Mouse (Mus musculus) testis, postnatal 10 days (tissue): ENCODE data around the gene Zcchc3.
A peak's percentile ranks its signal among the peaks of the same experiment; 100 is the strongest.

ENCODE experiments used
- DNase-seq: peaks from one replicate; pipeline ENCODE4 v3.0.0; 2021; ENCODE audit warnings: low spot score

Zcchc3 gene

DNA sequence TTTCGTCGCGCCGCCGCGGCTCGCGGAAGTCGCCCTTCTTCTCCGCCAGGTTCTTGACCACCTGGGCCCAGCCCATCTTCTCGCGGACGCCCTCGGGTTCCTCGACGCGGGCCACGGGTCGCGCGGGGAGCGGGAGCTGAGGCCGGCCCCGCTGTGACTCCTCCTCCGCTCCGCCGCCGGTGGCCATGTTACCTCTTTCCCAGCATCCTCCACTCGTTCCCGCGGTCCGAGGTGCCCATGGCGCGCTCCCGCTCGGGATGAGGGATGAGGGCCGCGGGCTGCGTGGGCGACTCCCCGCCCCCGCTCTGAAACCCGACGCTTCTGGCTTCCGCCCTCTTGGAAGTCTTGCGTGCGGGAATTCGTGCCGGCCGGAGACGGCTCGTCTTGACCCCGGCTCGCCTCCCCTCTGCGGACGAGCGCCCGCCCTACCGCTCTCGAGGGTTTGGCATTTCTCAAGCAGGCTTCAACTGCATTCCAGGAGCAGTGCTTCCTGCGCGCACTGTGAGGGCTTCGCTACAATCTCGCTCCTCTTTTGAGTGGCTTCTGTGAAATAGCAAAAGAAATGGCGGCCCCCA lies at the start of gene Zcchc3:
TSS of gene Zcchc3 (minus strand) at position 437 of the 575 bp plus-strand sequence.
- peak; percentile 92 for DNase-seq

DNA sequence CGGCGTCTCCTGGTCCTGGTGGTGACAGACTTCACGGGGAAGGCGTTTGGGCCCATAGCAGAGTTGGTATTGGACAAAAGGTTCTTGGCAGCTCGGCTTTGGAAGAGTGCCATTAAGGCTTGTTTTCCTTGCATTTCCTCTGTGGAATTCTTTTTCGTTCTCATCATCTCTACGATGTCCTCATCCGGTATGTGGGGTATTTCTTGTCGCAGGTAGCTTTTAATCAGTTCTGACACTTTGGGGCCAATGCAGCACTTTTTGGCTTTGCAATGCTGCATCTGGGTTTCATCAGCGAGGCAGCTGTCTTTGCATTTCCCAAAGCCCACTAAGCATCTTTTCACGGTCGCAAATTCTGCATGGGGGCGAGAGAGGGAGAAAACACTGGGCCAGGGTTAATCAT lies 44.4 kb upstream of the Zcchc3 start:
- no peak for DNase-seq

DNA sequence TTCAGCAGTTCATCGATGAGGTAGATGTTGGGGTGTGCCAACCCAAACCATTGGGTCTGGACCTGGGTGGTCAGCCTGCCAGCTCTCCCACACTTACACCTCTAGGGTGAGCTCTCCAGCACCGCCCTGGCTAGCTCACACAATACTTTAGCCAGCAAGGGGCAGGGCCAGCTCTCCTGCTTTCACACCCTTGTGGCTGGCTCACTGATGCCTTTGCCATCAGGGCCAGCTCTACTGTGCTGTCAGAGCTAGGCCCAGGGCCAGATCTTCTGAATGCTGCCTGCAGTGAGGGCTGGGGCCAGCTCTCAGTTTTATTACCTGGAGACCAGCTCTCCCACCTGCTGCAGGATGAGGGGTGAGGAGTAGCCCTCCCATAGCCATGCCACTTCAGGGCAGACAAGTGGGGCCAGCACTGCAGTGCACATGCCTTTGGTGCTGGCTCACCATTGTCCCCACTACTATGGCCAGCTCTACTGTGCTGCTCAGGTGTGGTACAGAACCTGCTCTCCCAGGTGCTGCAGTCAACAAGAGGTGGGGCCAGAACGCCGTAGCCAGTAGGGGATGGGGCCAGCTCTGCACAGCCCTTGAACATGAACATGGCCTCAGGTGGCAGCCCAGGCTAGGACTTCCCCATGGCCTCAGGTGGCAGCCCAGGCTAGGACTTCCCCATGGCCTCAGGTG lies 37.4 kb upstream of the Zcchc3 start:
- no peak for DNase-seq

DNA sequence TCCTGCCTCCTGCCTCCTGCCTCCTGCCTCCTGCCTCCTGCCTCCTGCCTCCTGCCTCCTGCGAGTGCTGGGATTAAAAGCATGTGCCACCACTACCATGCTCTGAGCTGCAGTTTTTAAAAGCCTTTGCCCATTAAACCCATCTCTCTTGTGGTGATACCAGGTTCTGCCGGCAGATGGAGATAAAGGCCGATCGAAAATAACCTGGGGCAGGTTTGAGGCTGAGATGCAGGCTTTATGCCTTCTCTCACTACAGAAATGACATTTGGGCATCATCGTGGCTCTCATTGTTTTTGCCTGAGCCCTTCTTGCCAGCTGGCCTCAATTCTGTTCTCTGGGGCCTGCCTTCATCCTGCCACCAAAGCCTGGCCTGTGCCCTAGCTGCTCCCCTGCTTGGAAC lies 35.4 kb upstream of the Zcchc3 start:
- DNase-seq, result peak; percentile 83

DNA sequence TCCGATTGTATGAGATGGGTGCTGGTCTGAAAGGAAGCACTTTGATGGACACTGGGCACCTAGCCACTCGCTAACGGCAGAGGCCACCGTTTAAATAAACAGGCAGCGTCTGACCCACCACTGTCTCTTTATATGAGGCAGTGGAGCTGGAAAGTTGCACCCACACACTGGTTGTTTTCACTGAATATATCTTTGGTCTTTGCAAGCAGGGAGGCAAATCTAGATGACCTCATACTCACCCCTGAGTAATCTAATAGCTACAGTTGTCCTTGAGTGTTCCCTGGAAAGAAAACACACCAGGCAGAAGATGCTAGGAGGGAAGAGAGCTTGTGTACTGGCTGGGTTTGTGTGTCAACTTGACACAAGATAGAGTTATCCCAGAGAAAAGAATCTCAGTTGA lies 32.6 kb upstream of the Zcchc3 start:
- DNase-seq, result no peak

DNA sequence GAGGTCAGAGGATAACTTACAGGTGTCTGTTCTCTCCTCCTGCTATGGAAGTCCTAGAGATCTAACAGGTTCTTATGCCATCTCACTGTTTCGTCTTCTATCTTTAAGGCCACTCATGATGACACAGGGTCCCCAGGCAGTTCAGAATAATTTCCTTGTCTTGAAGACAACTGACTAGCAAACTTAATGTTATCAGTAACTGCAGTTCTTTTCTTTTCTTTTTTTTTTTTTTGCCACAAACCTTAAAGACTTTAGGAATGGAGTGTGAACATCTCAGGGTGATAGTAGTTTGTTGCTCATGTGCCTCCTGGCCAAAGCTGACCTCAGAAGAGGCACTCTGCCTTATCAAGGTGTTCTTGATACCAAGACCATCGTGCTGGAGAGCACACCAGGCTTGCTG lies 31.8 kb upstream of the Zcchc3 start:
- no peak for DNase-seq

DNA sequence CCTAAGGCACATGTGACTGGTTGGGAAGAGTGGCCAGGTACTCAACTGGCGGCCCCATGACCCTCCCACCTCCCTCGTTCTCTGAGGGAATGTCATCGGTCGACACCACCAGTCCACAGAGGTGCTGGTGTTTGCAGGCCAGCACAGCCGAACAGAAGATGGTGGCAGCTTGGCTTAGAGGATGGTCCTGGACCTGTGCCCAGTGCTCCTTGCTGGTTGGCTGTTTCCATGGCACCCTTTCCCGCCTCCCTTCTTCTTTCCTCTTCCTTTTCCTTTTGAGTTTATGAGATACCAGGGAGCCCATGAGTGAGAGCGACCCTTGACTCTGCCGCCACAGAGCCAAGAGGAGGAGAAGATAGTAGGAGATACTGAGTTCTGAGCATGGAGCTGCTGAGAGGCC lies 28.5 kb upstream of the Zcchc3 start:
- no peak for DNase-seq

DNA sequence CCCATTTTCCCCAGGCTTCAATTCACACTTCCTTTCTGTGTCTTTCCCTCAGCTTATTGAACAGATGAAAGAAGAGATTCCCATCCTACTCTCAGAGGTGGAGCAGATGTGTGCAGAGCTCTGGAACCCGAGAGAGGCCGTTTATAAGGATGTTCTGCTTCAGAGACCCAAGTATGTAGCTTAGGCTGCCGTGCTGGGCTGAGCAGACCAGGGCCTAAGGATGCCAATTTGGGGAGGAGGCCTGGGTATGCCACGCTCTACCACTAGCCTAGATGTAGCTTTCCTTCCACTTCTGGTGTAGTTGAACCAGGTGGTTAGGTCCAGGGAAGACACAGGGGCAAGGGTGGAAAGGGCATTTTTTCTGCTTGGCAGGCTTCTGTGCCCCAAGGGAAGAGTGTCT lies 27.5 kb upstream of the Zcchc3 start:
- no peak for DNase-seq

DNA sequence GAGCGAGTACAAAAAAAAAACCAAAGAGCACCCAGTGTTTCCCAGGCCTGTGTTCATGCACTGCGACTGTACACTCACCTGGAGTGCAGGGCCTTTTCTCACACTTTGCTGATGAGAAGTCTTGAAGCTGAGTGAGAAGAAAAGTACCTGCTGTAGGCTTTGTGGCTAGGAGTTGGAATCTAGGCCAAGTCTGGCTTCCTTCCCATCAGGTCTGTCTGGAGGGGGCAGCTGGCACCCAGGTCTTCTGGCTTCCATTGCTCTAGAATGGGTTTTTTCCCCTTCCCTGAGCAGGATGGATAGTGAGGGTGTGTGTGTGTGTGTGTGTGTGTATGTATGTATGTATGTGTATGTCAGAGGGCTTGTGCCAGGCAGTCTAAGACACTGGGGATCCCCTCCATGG lies 25.0 kb upstream of the Zcchc3 start:
- no peak for DNase-seq

DNA sequence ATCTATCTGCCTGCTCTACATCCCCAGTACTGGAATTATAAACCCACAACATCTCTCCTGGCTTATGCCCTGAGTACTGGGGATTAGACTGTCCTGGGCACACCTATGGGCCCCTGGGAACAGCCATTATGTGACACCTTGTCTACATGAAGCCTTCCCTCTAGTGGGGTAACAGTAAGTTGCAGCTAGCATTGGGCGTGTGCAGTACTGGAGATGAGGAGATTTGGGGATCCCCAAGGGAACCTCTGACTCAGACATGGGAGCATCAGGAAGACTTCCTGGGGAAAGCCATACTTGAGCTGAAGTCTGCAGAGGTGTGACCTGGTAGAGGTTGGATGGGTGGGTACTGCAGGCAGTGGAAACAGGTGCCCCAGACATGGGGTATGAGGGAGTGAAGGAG lies 24.1 kb upstream of the Zcchc3 start:
- DNase-seq, result peak; percentile 36

DNA sequence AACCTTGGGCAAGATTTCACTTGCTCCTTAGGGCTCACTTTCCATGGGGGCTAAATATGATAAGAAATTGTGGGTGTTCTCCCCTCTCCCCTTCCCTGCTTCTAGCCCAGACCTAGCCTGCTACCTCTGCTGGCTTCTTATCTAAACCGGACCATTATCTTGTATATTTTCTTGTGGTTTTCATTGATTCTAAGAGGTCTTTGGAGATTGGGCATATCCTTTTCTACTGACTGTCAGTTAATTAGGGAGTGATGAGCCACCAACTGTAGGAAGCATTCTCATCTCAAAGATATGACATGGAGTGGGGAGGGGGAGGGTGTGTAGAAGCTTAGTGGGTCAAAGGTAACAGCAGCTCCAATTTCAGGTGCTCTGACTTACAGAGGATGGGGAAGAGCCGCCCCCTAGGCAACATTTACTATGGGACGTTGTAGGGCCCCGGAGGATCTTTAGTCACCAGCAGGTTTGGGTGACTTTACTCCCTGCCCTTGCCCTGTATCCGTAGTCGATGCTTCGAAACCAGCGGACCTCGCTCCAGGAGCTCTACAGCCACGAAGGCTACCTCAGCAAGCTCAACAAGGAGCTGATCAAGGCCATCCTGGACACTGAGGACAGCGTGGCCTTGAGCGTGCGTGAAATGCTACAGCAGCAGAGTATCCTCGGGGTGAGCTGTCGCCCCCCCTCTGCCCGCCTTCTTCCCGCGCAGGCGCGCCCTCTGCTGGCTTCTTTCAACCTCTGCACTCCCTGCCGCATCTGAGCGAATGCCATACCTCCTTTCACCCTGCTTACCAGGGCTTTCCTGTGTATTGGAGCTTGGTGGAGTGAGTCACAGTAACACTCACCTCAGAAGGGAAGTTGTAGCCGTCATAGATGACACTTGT lies 22.4 kb upstream of the Zcchc3 start:
- peak; percentile 96 for DNase-seq

DNA sequence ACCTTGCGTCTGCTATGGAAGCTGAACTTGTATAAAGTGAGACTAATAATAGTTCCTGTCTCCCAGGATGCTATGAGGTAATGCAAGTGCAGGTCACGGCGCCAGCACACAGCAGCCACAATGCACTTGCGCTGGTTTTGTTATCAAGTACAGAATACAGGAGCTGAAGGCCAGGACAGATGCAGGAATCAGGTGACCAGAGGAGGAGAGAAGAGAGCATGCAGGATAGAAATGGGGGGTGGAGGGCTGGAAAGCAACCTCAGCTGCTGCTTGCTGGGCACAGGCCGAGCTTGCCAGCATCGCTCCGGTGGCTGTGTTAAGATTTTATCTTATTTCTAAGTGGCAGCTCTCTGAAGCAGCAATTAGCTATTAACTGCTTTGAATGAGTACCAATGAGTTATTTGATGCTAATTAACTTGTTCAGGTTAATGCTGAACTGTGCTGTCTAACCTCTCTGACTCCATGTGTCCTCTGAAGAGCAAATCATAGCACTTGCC lies 21.6 kb upstream of the Zcchc3 start:
- peak; percentile 40 for DNase-seq

DNA sequence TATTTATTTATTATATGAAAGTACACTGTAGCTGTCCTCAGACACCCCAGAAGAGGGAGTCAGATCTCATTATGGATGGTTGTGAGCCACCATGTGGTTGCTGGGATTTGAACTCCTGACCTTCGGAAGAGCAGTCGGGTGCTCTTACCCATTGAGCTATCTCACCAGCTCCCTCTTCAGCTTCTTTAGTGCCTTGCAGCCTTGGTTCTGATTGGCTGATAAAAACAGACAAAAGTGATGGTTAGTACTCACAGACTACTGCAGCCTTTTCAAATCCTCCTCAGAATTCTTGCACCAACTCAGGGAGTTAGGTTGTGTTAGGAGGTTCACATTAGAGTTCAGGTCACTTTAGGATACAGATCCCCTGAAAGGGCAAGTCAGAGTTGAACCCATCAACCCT lies 13.7 kb upstream of the Zcchc3 start:
- peak; percentile 33 for DNase-seq

DNA sequence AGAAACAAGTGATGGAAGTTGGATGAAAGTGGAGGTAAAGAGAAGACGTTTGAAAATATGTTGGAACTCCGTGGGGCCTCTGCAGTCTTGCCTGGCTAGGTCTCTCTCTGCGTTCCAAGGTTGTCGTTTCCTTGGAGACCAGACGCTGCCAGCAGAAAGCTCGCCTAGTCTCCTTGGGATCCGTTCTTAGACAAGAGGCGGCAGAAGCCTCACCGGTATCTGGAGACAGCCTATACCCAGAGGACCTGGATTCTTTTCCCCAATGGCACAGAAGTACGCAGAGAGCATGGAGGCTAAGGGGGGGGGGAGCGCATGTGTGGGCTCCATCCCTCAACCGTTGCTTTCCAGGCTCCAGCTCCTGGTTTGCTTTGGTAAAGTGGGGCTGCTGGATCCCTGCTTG lies 12.7 kb upstream of the Zcchc3 start:
- no peak for DNase-seq

DNA sequence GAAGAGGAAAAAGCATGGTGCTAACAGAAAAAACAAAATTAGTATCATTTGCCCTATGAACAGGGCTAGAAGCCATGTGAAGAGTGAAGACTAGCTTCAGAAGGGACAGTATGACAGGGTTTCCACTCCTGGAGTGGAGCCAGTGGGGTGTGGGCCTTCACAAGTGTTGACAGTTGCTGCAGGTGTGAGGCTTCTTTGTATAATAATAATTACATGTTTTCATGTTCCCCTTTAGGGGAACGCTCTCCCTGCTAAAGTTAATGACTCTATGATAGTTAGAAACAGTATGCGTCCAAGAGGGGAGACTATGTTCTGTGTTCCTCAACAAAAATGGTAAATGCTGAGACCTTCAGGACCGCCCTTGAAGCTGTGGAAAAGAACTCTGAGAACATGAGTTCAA lies 959 bp upstream of the Zcchc3 start:
- DNase-seq, result no peak

DNA sequence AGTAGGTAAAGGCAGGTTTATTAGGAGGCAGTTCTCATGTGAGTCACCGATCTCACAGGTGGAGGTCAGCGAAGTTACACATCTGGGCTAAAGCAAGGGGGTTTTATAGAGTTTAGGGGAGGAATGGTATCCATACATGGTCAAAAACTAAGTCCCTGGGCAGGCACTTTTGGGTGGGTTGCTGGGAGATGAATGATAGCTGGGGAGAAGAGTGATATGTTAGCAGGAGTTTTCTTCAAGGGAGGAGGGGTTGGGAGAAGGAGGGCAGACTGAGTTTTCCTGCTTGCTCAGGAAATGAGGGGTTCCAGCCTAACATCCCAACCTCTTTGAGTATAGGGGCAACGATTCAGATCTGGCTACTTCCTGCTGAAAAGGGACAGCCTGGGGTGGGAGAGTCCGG lies 460 bp upstream of the Zcchc3 start, which contains the start of gene 6820408C15Rik:
TSS of gene 6820408C15Rik (plus strand) at position 301 of the 400 bp plus-strand sequence.
- no peak for DNase-seq

DNA sequence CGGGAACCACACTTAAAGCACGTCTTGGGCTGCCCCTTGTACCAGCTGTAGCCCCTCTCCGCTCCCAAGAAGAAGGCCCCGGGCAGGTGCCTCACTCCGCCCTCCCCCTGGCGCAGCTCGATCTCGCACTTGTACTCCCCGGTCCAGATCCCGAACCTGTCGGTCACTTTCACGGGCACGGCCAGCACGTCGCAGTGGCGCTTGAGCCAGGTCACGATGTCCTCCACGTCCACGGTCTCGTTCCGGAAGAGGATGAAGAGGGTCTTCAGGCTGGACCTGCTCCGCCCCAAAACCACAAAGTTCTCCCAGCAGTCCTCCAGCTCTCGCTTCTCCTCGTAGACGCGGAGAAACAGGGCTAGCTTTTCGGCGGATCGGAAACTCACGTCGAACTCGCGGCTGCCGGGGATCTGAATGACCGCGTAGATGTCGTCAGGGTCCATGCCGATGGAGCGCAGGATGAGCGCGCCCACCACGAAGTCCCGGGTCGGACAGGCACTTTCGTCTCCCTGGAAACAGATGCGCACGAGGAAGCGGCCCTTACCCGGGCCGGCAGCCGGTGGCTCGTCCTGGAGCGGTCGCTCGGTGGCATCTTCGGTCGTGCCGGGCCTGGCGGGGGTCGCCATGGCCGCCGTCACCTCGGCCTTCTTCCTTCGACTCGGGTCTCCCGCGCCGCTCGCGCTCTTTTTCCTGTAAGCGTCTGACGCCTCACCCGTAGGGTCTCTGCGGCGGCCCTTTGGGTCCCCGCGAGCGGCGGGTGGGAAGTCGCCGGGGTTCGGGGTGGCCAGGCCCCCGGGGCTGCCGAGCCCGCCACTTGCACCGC lies 852 bp downstream of the Zcchc3 start:
- DNase-seq, result peak; percentile 65

DNA sequence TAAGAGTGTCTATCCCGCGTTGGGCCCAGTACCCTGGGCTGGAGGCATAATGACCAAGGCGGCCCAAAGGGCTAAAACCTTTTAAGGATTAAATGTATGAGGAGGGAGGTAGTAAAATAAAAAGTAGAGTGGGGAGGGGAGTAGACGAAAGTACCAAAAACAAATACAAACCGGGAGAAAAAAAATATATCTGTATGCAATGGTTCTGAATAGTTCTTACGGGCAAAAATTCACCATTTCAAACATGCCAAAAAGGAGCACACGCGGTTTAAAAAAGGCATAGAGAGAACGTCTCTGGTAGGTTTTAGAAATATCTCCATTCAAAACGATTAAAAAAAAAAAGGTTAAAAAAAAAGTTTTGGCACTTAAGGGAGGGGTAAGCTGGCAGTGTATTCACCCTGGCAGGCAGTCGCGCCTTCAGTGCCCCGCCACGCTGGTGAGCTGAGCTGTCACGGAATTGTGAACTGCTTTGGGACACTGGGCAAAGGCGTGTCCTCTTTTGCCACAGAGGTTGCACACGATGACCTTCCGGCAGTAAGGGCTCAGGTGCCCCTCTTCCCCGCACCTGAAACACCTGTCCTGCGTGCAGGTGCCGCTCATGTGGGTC lies 1.6 kb downstream of the Zcchc3 start:
- no peak for DNase-seq

DNA sequence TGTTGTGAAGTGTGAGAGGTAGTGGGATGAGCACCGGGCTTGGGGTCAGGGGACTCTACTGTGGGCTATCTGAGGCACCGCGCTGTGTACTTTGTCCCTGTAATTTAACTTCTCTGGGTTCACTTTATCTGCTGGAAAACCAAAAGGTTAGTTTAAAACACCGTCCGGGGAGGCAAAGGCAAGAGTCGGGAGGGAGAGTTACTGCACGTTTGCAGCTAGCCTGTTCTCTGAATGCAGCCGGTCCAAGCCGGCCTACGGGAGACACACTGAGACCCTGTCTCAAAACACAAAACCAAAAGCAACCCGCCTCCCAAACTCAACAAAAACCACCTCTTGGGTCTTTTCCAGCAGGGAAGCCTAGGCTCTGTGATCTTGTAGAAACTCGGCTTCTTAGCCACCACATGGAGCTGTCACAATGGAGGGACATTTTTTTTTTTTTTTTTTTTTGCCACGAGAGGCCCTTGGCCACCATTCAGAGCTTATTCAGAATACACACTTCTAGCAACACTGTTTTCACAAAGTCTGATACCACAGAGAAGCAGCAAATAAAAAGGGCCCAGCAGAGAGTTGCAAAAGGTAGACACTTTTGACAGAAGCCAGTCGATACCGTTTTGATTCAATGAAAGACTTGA lies 2.2 kb downstream of the Zcchc3 start:
- DNase-seq, result no peak

DNA sequence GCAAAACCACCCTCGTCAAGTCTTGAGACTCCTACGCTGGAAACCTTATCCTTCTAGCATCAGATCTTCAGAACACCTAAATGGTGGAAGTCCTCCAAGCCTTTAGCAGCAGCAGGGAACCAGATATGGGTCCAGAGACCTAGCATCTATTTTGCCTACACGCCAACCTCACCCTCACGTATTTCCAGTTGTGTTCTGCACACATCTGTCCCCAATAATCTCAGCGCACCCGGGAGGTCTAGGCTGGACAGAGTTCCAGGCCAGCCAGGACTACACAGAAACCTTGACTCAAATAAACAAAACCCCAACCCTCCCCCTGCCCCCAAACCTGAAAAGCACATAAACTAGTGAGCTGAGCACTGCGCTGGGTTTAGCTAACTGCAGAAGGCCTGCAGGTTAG lies 3.4 kb downstream of the Zcchc3 start:
- no peak for DNase-seq

DNA sequence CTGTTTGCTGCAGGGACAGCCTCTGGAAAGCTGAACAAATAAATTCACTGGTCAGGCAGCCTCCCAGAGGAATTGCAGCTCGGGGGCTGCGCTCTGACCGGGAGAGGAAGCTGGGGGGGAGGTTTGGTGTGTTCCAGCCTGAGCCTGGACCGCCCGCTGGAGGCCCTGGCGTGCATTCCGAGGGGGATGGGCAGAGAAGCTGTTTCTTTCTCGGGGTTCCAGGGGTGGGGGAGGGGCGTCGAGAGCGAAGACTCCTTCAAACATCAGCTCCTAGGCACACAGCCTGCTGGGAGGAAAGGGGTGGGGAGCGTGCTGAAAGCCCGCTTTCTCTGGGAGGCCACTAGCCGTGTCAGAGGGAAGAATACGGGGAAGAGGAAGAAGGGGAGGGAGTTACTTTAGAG lies 3.9 kb downstream of the Zcchc3 start:
- DNase-seq, result peak; percentile 96
